ENCODE assay signal across 8 mouse cellular contexts in the genomic region with DNA sequence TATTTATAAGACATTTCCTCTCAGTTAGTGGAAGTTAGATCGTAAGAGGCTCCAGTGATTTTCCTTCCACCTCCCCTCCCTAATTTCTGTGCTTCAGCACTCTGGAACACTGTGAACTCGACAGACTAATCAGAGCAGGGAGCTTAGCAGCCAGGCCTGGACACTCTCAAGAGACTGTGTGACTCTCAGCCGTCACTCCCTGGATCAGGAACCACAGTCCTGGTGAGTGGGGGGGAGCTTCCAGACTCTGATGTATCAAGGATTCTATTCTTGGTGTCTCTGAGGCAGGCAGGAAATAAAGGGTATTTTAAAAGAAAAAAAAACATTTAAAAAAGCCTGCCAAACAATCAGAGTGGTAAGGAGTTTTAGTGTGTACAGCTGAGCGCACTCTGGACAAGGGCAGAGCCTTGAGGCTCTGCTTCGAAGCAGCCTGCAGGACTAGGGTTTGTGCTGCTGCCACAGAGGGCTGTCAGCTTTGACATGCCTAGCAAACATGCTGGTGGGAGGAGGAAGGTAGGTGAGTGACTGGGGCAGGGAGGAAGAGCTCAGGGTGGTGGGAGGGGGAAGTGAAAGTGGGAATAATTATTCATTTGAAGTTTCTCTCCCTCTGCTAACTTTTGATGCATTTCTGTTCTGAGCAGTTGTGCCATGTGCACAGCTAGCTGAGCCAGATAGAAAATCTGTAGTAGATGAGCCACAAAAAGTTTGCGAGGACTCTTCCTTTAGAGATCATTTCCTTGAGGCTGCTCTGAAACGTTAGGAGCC.
A peak's percentile ranks its signal among the peaks of the same experiment; 100 is the strongest.
DNase-seq lines count a peak whose midpoint lies in the region; ATAC-seq lines count a peak whose summit lies in the region.

No protein-coding gene starts in this region.

- no peaks in the 10 kb centered on the region for H3K27me3 ChIP-seq in limb, embryonic 12.5 days
- no peaks in the 10 kb centered on the region for H3K27me3 ChIP-seq in midbrain, embryonic 12.5 days

- ATAC-seq in granulocyte monocyte progenitor cell, adult 5-6 weeks (replicated peaks; ENCODE audit: poor library complexity, severe bottlenecking) = peak; percentile 97
- no peak for ATAC-seq in limb, embryonic 12.5 days (ENCODE audit: insufficient number of reproducible peaks, insufficient read depth, low FRiP score, low TSS enrichment, low read depth)
- ATAC-seq in midbrain, embryonic 12.5 days (ENCODE audit: low FRiP score, low read depth) = peak; percentile 30; the same call in 1 of the 2 replicates

- 36% methylated on average over 7 of the region's 7 CpGs for WGBS in limb, embryonic 12.5 days
- 37% methylated on average over 7 of the region's 7 CpGs for WGBS in midbrain, embryonic 12.5 days

- DNase-seq in cerebellum, postnatal 10 days = peak; percentile 37 to 46
- no peak for DNase-seq in cerebellum, adult 11 months
- peak; percentile 43 for DNase-seq in embryo, embryonic 10.5 days (ENCODE audit: low spot score)
- DNase-seq in kidney, adult 18-20 months = peak; percentile 73
- DNase-seq in yolk sac, embryonic 10.5 days (ENCODE audit: low spot score) = peak; percentile 42

- H3K9ac ChIP-seq in limb, embryonic 12.5 days (replicated peaks) = no peak overlapping the region
- no peak overlapping the region for H3K9ac ChIP-seq in midbrain, embryonic 12.5 days (replicated peaks)

- no peaks in the 10 kb centered on the region for H3K36me3 ChIP-seq in limb, embryonic 12.5 days
- H3K36me3 ChIP-seq in midbrain, embryonic 12.5 days = no peaks in the 10 kb centered on the region

- H3K9me3 ChIP-seq in limb, embryonic 12.5 days = no peaks in the 10 kb centered on the region
- H3K9me3 ChIP-seq in midbrain, embryonic 12.5 days = no peaks in the 10 kb centered on the region

- peaks cover 16% of the 10 kb centered on the region for H3K4me1 ChIP-seq in limb, embryonic 12.5 days (replicated peaks)
- peaks cover 17% of the 10 kb centered on the region; the same call in 1 of the 2 replicates for H3K4me1 ChIP-seq in midbrain, embryonic 12.5 days

- no peak overlapping the region for H3K4me3 ChIP-seq in limb, embryonic 12.5 days (replicated peaks)
- no peak overlapping the region for H3K4me3 ChIP-seq in midbrain, embryonic 12.5 days

- H3K4me2 ChIP-seq in limb, embryonic 12.5 days = no peak overlapping the region
- no peak overlapping the region for H3K4me2 ChIP-seq in midbrain, embryonic 12.5 days (replicated peaks)

- peak overlapping the region; percentile 50; the same call in 1 of the 2 replicates for H3K27ac ChIP-seq in limb, embryonic 12.5 days
- H3K27ac ChIP-seq in midbrain, embryonic 12.5 days (replicated peaks) = no peak overlapping the region
